Mouse (Mus musculus): ENCODE data around the gene Trp73. TPM values are rescaled to one million over a fixed set of nuclear protein-coding genes. Genes with fewer than 3 reads are reported as not detected.
A peak's percentile ranks its signal among the peaks of the same experiment; 100 is the strongest.

Gene Trp73
- total RNA-seq, 1 experiment = 2.6 TPM

DNA sequence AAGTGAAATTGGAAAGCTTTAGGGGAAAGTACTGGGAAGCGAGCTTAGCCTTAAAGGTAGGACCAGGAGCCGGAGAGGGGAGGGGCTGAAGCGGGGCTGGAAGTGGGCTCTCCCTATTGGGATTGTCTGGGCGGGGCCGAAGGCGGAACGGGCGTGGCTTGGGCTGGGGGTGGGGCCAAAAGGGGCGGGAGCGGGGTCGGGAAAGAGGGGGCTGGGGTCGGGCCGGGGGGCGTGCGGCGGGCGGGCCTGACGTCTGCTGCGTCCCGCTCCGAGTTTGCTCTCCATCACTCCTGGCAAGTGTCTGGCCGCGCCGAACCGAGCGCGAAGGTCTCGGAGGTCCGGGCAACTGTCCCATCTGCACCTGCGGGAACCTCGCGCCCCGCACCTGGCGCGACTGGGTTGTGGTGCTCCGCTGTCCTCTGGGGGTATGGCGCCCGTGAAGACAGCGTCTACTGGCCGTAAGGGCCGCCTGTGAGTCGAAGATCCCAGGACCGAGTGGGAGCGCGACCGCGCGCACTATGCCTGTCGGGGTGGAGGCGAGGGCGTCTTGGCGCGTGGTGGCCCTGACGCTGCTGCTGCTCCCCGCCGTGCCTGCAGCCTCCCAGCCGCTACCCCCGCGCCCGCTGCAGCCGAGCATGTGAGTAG, 30.6 kb upstream of the Trp73 start, which contains the start of gene Megf6:
TSS of gene Megf6 (plus strand) at position 225 of the 645 bp plus-strand sequence.
- TF ChIP-seq HCFC1 (IDR thresholded peaks at IDR 0.05; ENCODE audit: borderline replicate concordance, insufficient read depth, low read length) = no peak
- no peak for TF ChIP-seq MAFK (IDR thresholded peaks at IDR 0.05; ENCODE audit: insufficient read depth, low read depth, low read length)
- TF ChIP-seq ZC3H11A (IDR thresholded peaks at IDR 0.05; ENCODE audit: borderline replicate concordance, low read depth, low read length) = no peak
- no peak for TF ChIP-seq CHD2 (IDR thresholded peaks at IDR 0.05; ENCODE audit: low read depth, low read length)
- no peak for TF ChIP-seq ZNF384 (IDR thresholded peaks at IDR 0.05; ENCODE audit: low read depth, low read length)
- H3K4me1 ChIP-seq (ENCODE audit: control insufficient read depth in 2 of 2, insufficient read depth in 2 of 2, low read length in 2 of 2, poor library complexity in 1 of 2) = peaks cover 0 to 5% of the 10 kb centered on the region in 2 experiments; a peak in 1 of 4 replicates
- no peak within 1 kb of the TSS for H3K27ac ChIP-seq (ENCODE audit: insufficient read depth, low read depth, low read length, poor library complexity, severe bottlenecking)
- H3K9me3 ChIP-seq (ENCODE audit: control insufficient read depth, insufficient read depth, low read depth, low read length) = no peaks in the 10 kb centered on the region
- DNase-seq (ENCODE audit: low read depth, low spot score) = peak; percentile 83
- in situ Hi-C loops (cut with MboI; ENCODE audit: low sequenced_read_pairs in 2 of 2, unreplicated experiment in 2 of 2) = no loop called here
- H3K36me3 ChIP-seq (ENCODE audit: control insufficient read depth, insufficient read depth, low read length, poor library complexity, severe bottlenecking) = no peaks in the 10 kb centered on the region
- peak within 1 kb of the TSS; percentile 40 for H3K9ac ChIP-seq (ENCODE audit: insufficient read depth, low read depth, low read length, poor library complexity, severe bottlenecking)
- peak within 1 kb of the TSS; percentile 70 to 72 for H3K4me3 ChIP-seq (ENCODE audit: insufficient read depth in 1 of 2, low read depth in 1 of 2, low read length in 2 of 2, poor library complexity in 1 of 2, severe bottlenecking in 1 of 2)

DNA sequence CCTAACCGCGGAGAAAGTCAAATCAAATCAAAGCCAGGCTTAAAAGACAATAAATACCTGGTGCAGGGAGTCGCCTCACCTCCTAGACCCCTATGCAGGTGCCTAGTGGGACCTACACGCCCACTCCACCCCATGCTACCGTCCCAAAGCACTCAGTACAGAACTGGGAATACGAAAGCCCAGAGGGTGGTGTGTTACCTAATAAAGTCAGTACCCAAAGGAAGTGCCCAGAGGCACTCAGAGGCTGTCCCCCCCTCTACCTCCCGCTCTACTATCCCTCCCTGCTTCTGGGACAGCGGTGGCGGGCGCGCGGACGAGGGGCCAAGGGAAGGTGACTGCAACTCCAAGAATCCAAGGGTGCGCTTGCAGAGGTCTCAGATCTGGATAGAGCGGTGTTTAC, 30.0 kb upstream of the Trp73 start:
- no peak for TF ChIP-seq MAFK (IDR thresholded peaks at IDR 0.05; ENCODE audit: insufficient read depth, low read depth, low read length)
- TF ChIP-seq ZC3H11A (IDR thresholded peaks at IDR 0.05; ENCODE audit: borderline replicate concordance, low read depth, low read length) = no peak
- TF ChIP-seq HCFC1 (IDR thresholded peaks at IDR 0.05; ENCODE audit: borderline replicate concordance, insufficient read depth, low read length) = no peak
- no peak for TF ChIP-seq CHD2 (IDR thresholded peaks at IDR 0.05; ENCODE audit: low read depth, low read length)
- in situ Hi-C loops (cut with MboI; ENCODE audit: low sequenced_read_pairs in 2 of 2, unreplicated experiment in 2 of 2) = no loop called here
- no peaks in the 10 kb centered on the region for H3K9me3 ChIP-seq (ENCODE audit: control insufficient read depth, insufficient read depth, low read depth, low read length)
- no peak for DNase-seq (ENCODE audit: low read depth, low spot score)
- H3K27ac ChIP-seq (ENCODE audit: insufficient read depth, low read depth, low read length, poor library complexity, severe bottlenecking) = no peak overlapping the region
- peaks cover 0 to 5% of the 10 kb centered on the region in 2 experiments; a peak in 1 of 4 replicates for H3K4me1 ChIP-seq (ENCODE audit: control insufficient read depth in 2 of 2, insufficient read depth in 2 of 2, low read length in 2 of 2, poor library complexity in 1 of 2)
- H3K4me3 ChIP-seq (ENCODE audit: insufficient read depth in 1 of 2, low read depth in 1 of 2, low read length in 2 of 2, poor library complexity in 1 of 2, severe bottlenecking in 1 of 2) = peak overlapping the region; percentile 70 to 72
- no peaks in the 10 kb centered on the region for H3K36me3 ChIP-seq (ENCODE audit: control insufficient read depth, insufficient read depth, low read length, poor library complexity, severe bottlenecking)
- no peak overlapping the region for H3K9ac ChIP-seq (ENCODE audit: insufficient read depth, low read depth, low read length, poor library complexity, severe bottlenecking)

DNA sequence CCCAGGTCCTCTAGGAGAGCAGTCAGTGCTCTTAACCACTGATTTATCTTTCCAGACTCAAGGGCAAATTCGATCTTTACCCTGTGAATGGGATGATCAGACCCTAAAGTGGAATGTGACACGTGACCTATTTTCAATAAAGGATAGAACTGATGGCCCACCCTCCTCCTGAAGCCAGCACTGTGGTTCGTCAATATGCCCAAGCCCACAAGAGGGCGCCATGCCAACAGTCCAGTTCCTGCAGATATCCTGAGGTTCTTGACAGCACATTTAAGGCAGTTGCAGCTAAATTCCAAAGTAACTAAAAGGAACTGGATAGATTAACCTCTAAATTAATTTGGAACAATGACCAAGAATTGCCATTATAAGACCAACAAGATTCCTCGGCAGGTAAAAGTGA, 27.0 kb upstream of the Trp73 start:
- H3K4me1 ChIP-seq (ENCODE audit: control insufficient read depth in 2 of 2, insufficient read depth in 2 of 2, low read length in 2 of 2, poor library complexity in 1 of 2) = peaks cover 0 to 5% of the 10 kb centered on the region in 2 experiments; a peak in 1 of 4 replicates
- H3K9ac ChIP-seq (ENCODE audit: insufficient read depth, low read depth, low read length, poor library complexity, severe bottlenecking) = no peak overlapping the region
- no peaks in the 10 kb centered on the region for H3K36me3 ChIP-seq (ENCODE audit: control insufficient read depth, insufficient read depth, low read length, poor library complexity, severe bottlenecking)
- H3K4me3 ChIP-seq (ENCODE audit: insufficient read depth in 1 of 2, low read depth in 1 of 2, low read length in 2 of 2, poor library complexity in 1 of 2, severe bottlenecking in 1 of 2) = no peak overlapping the region
- H3K9me3 ChIP-seq (ENCODE audit: control insufficient read depth, insufficient read depth, low read depth, low read length) = no peaks in the 10 kb centered on the region
- in situ Hi-C loops (cut with MboI; ENCODE audit: low sequenced_read_pairs in 2 of 2, unreplicated experiment in 2 of 2) = no loop called here
- no peak overlapping the region for H3K27ac ChIP-seq (ENCODE audit: insufficient read depth, low read depth, low read length, poor library complexity, severe bottlenecking)
- no peak for DNase-seq (ENCODE audit: low read depth, low spot score)
- TF ChIP-seq HCFC1 (IDR thresholded peaks at IDR 0.05; ENCODE audit: borderline replicate concordance, insufficient read depth, low read length) (no peak), MAFK (IDR thresholded peaks at IDR 0.05; ENCODE audit: insufficient read depth, low read depth, low read length) (no peak), ZNF384 (IDR thresholded peaks at IDR 0.05; ENCODE audit: low read depth, low read length) (no peak), CHD2 (IDR thresholded peaks at IDR 0.05; ENCODE audit: low read depth, low read length) (no peak), ZC3H11A (IDR thresholded peaks at IDR 0.05; ENCODE audit: borderline replicate concordance, low read depth, low read length) (no peak)

DNA sequence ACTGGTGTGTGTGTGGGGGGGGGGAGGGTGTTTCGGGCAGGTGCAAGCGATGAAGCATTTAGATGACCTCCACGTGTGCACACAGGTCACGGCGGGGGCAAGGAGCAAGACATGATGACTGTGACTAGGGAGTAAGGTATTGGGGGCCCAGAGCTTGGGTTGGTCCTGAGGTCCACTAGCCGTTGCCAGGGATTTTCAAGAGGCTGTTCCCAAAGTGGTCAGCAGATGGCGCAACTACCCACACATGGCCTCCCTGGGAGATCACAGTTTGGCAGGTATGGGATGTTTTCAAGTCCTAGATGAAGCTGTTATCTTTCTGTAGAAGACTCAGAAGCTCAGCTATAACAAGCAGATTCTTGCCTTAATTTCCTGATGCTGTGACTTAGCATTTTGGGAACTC, 23.3 kb upstream of the Trp73 start:
- in situ Hi-C loops (cut with MboI; ENCODE audit: low sequenced_read_pairs in 2 of 2, unreplicated experiment in 2 of 2) = loop anchor here in 1 of 2 experiments (5.0 kb wide), 1 partner anchor 44 kb away; no protein-coding TSS in a partner anchor
- DNase-seq (ENCODE audit: low read depth, low spot score) = no peak
- TF ChIP-seq MAFK (IDR thresholded peaks at IDR 0.05; ENCODE audit: insufficient read depth, low read depth, low read length) (no peak), ZC3H11A (IDR thresholded peaks at IDR 0.05; ENCODE audit: borderline replicate concordance, low read depth, low read length) (0 out of 2 replicates have a peak, but pooled peaks have one; percentile 29), HCFC1 (IDR thresholded peaks at IDR 0.05; ENCODE audit: borderline replicate concordance, insufficient read depth, low read length) (no peak), CHD2 (IDR thresholded peaks at IDR 0.05; ENCODE audit: low read depth, low read length) (no peak), ZNF384 (IDR thresholded peaks at IDR 0.05; ENCODE audit: low read depth, low read length) (peak; percentile 25; the same call in 1 of the 2 replicates)

More for the DNA sequence above, 23.3 kb upstream of the Trp73 start:
- no peak overlapping the region for H3K4me3 ChIP-seq (ENCODE audit: insufficient read depth in 1 of 2, low read depth in 1 of 2, low read length in 2 of 2, poor library complexity in 1 of 2, severe bottlenecking in 1 of 2)
- no peak overlapping the region for H3K27ac ChIP-seq (ENCODE audit: insufficient read depth, low read depth, low read length, poor library complexity, severe bottlenecking)
- no peaks in the 10 kb centered on the region for H3K9me3 ChIP-seq (ENCODE audit: control insufficient read depth, insufficient read depth, low read depth, low read length)
- peaks cover 6% of the 10 kb centered on the region; the same call in 1 of the 2 replicates for H3K36me3 ChIP-seq (ENCODE audit: control insufficient read depth, insufficient read depth, low read length, poor library complexity, severe bottlenecking)
- no peak overlapping the region for H3K9ac ChIP-seq (ENCODE audit: insufficient read depth, low read depth, low read length, poor library complexity, severe bottlenecking)
- H3K4me1 ChIP-seq (ENCODE audit: control insufficient read depth in 2 of 2, insufficient read depth in 2 of 2, low read length in 2 of 2, poor library complexity in 1 of 2) = peaks cover 0 to 6% of the 10 kb centered on the region in 2 experiments; a peak in 1 of 4 replicates
